Mouse (Mus musculus): ENCODE measurements around the gene Gpr132. TPM values are rescaled to one million over a fixed set of nuclear protein-coding genes. Genes with fewer than 3 reads are reported as not detected.
A peak's percentile ranks its signal among the peaks of the same experiment; 100 is the strongest.
"Not testable (repeated sequence)": the region's sequence is repeated elsewhere in the genome, so short reads cannot be mapped to it uniquely, and the experiment has no call there.

Gpr132 gene
- polyA plus RNA-seq, 1 experiment from 2014 or later = 0.08 TPM

DNA sequence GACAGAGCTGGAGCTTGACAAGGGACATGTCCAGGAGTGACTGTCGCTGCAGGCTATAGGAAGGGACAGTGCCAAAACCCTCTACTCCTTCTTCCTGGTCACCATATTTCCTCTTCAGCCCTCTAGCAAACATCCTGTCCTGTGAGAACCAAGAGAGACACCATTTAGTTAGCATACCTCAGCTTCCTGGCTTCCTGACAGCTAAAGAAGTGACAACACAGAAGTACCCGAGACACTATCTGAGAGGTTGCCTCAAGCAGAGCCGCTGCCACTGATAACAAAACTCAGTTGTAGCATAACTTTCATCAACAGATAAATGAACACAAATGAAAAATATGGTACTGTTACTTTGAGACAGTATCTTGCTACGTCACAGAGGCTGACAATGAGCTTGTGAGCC lies 46.1 kb downstream of the Gpr132 start:
- no peak for DNase-seq (ENCODE audit: low spot score)
- peaks cover 99% of the 10 kb centered on the region for H3K36me3 ChIP-seq
- no peak overlapping the region for H3K27ac ChIP-seq
- no peak overlapping the region for H3K4me3 ChIP-seq
- 90% methylated on average over 4 of the region's 4 CpGs for WGBS
- H3K27me3 ChIP-seq (ENCODE audit: insufficient read depth, poor library complexity, severe bottlenecking) = no peaks in the 10 kb centered on the region
- H3K4me1 ChIP-seq (replicated peaks) = peaks cover 35% of the 10 kb centered on the region
- H3K9me3 ChIP-seq = no peaks in the 10 kb centered on the region

DNA sequence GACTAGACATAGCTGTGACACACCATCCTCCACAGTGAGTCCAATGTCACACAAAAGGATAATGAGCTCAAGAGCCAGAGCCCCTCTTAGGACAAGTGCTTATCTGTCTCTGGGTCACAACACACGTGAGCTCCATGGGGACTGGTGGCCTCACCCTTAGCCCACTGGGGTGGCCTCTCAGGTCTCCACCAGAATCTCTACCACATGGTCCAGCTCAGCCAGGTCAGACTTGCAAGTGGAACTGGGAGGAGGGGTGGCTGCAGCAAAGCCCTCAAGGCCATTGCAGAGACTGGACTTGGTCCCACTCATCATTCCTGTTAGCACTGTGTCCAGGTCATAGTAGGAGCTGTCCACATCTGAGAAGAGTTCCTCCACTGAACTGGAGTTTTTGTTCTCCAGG lies 46.8 kb downstream of the Gpr132 start:
- Histone ChIP-seq H3K9me3 (no peaks in the 10 kb centered on the region), H3K27me3 (ENCODE audit: insufficient read depth, poor library complexity, severe bottlenecking) (no peaks in the 10 kb centered on the region), H3K36me3 (peaks cover 99% of the 10 kb centered on the region), H3K27ac (no peak overlapping the region), H3K4me1 (replicated peaks) (peaks cover 27% of the 10 kb centered on the region), H3K4me3 (no peak overlapping the region)
- 84% methylated on average over 1 of the region's 1 CpGs for WGBS
- DNase-seq (ENCODE audit: low spot score) = no peak

DNA sequence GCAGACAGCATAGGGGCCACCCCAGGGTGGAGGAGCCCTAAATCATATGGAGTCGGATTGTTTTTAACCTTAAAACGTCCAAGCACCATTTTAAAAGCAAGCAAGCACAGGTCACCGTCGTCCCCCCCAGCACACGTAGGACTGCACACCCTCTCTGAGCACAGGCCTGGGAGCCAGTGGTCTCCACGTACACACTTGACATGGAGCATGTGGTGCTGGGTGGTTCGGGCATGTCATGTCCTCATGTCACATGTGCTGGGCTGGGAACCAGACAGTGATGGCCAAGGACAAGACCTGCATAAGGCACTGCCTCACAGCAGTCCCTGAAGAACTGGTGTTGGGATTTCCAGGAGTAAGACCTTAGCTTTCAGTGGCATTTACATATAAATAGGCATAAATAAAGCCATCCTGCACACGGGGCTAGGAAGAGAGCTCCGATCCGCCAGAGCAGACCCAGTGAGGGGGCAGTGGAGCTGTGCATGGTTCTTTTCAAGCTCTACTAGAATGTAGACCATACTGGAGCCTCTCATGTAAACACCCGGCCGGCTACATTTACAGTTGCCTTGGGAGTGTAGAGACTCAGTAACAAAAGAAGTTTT lies 47.5 kb downstream of the Gpr132 start:
- DNase-seq (ENCODE audit: low spot score) = no peak
- 85% methylated on average over 12 of the region's 12 CpGs for whole genome bisulfite sequencing
- H3K27me3 ChIP-seq (ENCODE audit: insufficient read depth, poor library complexity, severe bottlenecking) = no peaks in the 10 kb centered on the region
- H3K4me3 ChIP-seq = no peak overlapping the region
- H3K27ac ChIP-seq = no peak overlapping the region
- peaks cover 20% of the 10 kb centered on the region for H3K4me1 ChIP-seq (replicated peaks)
- H3K36me3 ChIP-seq = peaks cover 99% of the 10 kb centered on the region
- H3K9me3 ChIP-seq = no peaks in the 10 kb centered on the region

DNA sequence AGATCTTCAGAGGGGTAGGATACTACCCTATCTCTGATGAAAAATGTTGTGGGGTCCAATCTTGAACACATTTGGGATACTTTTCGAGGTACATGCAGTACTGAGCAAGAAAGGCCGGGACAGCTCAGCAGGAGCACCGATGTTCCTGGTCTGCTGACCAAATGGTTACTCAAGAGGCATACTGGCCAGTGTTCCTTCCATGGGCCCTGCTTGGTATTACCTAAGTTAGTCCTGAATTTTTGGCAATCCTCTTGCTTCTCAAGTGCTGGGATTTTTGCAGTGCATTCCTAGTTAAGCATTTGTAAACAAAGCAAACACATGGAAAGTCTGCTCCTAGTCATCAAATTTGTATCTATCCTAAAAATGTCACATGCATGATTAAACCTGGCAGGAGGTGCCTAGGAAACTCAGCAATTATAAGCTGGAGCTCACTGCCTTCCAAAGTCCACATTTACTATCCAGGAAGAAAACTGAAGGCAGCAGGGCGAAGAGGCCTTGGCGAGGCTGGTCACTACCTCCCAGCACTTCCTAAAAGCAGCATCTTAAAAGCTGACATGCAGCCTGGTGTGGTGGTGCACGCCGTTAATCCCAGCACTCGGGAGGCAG lies 48.9 kb downstream of the Gpr132 start:
- Histone ChIP-seq H3K36me3 (peaks cover 99% of the 10 kb centered on the region), H3K4me3 (no peak overlapping the region), H3K9me3 (no peaks in the 10 kb centered on the region), H3K4me1 (replicated peaks) (peaks cover 16% of the 10 kb centered on the region), H3K27me3 (ENCODE audit: insufficient read depth, poor library complexity, severe bottlenecking) (no peaks in the 10 kb centered on the region), H3K27ac (no peak overlapping the region)
- 94% methylated on average over 8 of the region's 8 CpGs for WGBS
- DNase-seq (ENCODE audit: low spot score) = no peak

DNA sequence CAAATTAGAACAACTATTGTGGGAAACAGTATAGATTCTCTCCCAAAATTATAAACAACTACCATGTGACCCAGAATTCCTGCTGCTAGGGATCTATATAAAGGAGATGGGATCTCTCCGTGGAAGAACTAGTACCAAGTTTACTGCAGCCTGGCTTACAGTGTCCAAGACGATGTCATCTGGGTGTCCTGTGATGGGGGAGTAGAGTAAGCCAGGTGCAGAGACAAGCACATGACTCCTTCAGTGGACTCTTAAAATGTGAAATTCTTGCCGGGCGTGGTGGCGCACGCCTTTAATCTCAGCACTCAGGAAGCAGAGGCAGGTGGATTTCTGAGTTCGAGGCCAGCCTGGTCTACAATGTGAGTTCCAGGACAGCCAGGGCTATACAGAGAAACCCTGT lies 51.2 kb downstream of the Gpr132 start:
- DNase-seq (ENCODE audit: low spot score); H3K27ac ChIP-seq; H3K27me3 ChIP-seq (ENCODE audit: insufficient read depth, poor library complexity, severe bottlenecking); H3K9me3 ChIP-seq; H3K4me1 ChIP-seq (replicated peaks); H3K4me3 ChIP-seq: not testable (repeated sequence)
- 82% methylated on average over 7 of the region's 7 CpGs for WGBS
- peaks cover 99% of the 10 kb centered on the region for H3K36me3 ChIP-seq

DNA sequence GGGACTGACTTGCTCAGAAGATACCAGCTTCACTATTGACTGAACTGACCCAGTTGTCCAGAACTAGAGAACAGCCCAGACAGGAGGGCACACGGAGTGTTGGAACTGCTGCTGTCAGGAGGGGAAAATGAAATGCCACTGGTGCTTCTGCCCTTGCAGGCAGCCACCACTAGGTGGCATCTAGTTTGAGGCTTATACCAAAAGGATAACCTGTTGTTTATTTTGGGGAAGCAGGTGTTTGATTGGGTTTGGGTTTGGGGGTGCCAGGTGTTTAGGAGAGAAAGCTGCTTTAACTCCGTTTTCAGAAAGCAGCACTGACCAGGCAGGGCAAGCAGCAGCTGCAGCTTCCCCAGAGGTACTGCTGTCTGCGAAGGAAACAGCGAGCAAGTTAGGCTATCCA lies 51.7 kb downstream of the Gpr132 start:
- Histone ChIP-seq H3K27ac (no peak overlapping the region), H3K9me3 (no peaks in the 10 kb centered on the region)
- peak; percentile 57 for DNase-seq (ENCODE audit: low spot score)

DNA sequence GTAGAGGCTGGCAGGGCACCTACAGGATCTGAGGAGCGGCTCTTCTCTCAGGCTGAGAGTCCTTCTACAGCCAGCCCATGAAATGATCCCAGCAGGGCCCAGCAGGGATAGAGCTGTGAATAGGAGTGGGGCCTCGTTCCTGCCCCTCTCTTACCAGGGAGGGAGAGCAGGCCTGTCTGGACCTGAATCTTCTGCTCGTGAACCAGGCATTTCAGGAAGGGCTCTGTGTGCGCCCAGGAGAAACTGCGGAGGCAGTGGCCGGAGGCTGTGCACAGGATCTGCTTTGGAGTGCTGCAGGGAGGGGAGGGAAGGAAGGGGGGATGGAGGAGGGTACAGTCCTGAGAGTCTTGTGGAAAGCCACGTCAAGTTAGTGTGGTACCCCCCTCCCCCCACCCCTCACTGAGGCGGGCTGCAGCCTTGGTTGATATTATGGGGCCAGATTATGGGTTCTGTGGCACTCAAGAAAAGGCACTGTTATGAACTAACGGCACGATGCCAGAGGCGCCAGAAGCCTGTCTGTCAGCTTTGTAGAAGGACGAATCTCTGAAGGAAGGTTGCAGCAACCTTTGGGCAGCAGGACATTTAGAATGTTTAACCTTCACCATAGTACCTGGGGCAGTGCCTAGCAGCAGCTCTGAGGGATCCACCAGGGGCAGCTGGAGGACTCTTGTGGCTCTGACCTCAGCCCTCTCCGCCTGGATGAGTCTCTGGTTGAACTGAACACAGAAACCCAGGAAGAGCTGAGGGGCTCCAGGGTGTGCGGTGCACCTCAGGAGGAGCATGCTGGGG lies 53.2 kb downstream of the Gpr132 start:
- Histone ChIP-seq H3K27me3 (ENCODE audit: insufficient read depth, poor library complexity, severe bottlenecking) (peaks cover 8% of the 10 kb centered on the region; the same call in 1 of the 2 replicates), H3K27ac (no peak overlapping the region), H3K4me3 (no peak overlapping the region), H3K36me3 (peaks cover 87% of the 10 kb centered on the region), H3K4me1 (replicated peaks) (peaks cover 10% of the 10 kb centered on the region), H3K9me3 (no peaks in the 10 kb centered on the region)
- WGBS = 79% methylated on average over 14 of the region's 14 CpGs
- no peak for DNase-seq (ENCODE audit: low spot score)

More for the DNA sequence above, 51.7 kb downstream of the Gpr132 start:
- WGBS = 57% methylated on average over 4 of the region's 4 CpGs
- H3K36me3 ChIP-seq = peaks cover 99% of the 10 kb centered on the region
- peaks cover 4% of the 10 kb centered on the region; the same call in 1 of the 2 replicates for H3K4me1 ChIP-seq (replicated peaks)
- no peaks in the 10 kb centered on the region for H3K27me3 ChIP-seq (ENCODE audit: insufficient read depth, poor library complexity, severe bottlenecking)
- no peak overlapping the region for H3K4me3 ChIP-seq

DNA sequence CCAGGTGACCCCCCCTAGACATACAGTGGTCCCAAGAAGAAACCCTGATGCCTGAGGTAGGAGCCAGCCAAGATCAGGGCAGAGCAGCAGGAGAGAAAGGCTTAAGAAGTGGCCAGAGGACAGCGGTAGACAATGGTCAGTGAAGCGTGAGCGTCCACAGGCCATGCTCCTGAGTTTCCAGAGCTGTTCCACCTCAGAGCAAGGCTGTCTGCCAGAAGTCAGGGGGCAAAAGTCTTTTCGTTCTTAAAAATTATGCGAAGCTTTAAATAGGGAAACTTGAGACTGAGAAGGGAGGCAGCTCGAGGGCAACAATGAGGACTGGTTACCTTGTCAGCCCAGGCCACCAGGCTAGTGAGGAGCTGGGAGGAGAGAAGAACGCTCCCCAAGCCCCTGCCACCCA lies 54.7 kb downstream of the Gpr132 start:
- no peak for DNase-seq (ENCODE audit: low spot score)
- Histone ChIP-seq H3K36me3 (peaks cover 72% of the 10 kb centered on the region), H3K4me1 (replicated peaks) (peaks cover 24% of the 10 kb centered on the region), H3K4me3 (no peak overlapping the region), H3K9me3 (no peaks in the 10 kb centered on the region), H3K27me3 (ENCODE audit: insufficient read depth, poor library complexity, severe bottlenecking) (peaks cover 8% of the 10 kb centered on the region; the same call in 1 of the 2 replicates), H3K27ac (no peak overlapping the region)
- WGBS = 87% methylated on average over 7 of the region's 7 CpGs

DNA sequence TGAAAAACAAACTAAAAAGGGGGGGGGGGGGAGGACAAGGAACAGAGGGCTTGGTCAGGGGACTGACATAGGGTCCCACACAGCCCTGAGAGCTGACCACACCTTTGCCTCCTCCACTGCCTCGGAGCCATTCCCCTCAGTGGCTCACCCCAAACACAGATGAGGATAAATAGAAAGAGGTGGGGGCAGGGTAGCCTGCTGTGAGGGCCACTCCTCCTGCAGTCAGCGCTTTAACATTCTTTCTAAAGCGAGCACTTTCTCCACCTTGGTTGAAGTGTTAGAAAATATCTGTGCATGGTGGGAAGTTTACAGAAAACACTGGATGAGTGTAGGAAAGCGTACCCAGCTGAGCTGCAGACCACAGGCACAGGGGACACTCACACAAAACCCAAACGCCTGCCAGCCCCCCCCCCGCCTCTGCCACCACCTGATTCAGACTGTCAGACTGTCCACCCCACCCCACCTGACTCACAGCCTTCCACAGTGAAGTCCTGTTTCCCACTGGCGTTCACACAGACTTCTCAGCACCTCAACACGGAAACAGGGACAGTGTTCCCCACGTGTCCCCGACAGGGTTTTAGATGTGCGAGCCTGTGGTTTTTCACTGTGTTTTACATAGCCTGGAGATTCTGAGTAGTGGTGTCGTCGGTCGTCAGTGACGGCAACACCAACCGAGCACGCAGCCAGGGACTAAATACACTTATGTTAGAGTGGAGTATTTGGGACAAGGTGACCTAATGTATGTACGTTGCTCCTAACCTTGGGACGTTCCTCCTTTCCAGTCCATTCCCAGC lies 57.7 kb downstream of the Gpr132 start:
- H3K36me3 ChIP-seq = peaks cover 41% of the 10 kb centered on the region
- peaks cover 28% of the 10 kb centered on the region for H3K4me1 ChIP-seq (replicated peaks)
- no peak for DNase-seq (ENCODE audit: low spot score)
- H3K9me3 ChIP-seq = no peaks in the 10 kb centered on the region
- H3K4me3 ChIP-seq = peak overlapping the region; percentile 70
- WGBS = 64% methylated on average over 19 of the region's 19 CpGs
- H3K27ac ChIP-seq = no peak overlapping the region
- H3K27me3 ChIP-seq (ENCODE audit: insufficient read depth, poor library complexity, severe bottlenecking) = peaks cover 14% of the 10 kb centered on the region

DNA sequence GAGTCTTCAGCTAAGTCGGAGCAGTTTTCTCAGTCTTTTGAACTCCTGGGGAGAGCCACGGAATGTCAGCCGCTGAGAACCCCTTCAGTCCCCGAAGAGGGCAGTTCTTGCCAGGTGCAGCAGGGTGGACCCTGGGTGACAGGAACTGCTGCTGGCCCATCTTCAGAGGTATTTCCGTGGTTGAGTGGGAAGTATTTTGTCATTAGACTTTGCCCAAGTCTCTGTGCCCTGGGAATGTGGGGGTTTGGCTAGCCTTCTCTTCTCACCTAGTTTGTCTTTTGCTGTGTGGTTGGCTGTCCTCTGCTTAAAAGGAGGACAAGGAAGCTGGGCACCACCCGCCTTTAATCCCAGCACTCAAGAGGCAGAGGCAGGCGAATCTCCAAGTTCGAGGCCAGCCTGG lies 58.4 kb downstream of the Gpr132 start:
- 24% methylated on average over 8 of the region's 8 CpGs for WGBS
- H3K9me3 ChIP-seq = no peaks in the 10 kb centered on the region
- peak overlapping the region; percentile 82; the same call in 1 of the 2 replicates for H3K27ac ChIP-seq
- no peak for DNase-seq (ENCODE audit: low spot score)
- peaks cover 28% of the 10 kb centered on the region for H3K4me1 ChIP-seq (replicated peaks)
- H3K36me3 ChIP-seq = peaks cover 35% of the 10 kb centered on the region
- peaks cover 21% of the 10 kb centered on the region for H3K27me3 ChIP-seq (ENCODE audit: insufficient read depth, poor library complexity, severe bottlenecking)
- H3K4me3 ChIP-seq = peak overlapping the region; percentile 70

DNA sequence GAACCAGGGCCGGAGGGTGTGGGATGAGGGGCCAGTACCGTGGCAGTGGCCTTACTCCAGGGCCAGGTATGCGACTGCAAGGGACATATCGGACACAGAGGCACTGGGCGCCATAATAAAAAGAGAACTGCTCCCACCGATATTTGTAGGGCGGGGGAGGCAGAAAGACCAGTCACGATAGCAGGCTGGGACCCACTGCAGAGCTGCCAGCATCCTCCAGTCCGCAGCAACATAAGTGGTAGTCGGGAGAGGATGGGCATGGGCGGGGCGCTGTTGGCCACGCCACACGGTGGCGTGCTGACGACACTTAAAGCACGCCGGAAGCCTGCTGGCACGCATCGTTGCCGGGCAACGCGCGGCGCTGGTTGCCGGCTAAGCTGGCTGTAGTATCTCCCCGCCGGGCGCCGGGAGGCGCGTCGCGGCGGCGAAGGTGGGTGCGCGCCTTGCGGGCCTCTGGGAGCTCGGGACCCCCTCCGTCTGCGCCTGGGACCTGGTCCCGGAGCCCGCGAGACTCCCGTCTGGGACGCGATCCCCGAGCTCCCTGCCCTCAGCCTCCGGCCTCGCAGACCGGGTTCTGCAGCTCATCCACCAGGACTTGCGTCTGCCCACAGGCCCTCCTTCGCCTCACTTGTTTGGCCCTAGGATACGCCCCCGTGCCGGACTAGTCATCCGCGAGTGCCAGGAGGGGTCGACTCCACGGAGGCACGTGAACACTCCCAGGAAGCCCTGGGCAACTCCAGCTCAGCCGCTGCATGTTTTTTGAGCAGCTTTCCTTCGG lies 59.3 kb downstream of the Gpr132 start, which contains the start of gene Clba1:
Gene Clba1, plus strand, starts transcription at position 351 of the 778 bp plus-strand sequence.
- peaks cover 30% of the 10 kb centered on the region for H3K4me1 ChIP-seq (replicated peaks)
- 1% methylated on average over 64 of the region's 64 CpGs for WGBS
- peak within 1 kb of the TSS; percentile 82 for H3K27ac ChIP-seq
- H3K36me3 ChIP-seq = peaks cover 26% of the 10 kb centered on the region
- H3K9me3 ChIP-seq = no peaks in the 10 kb centered on the region
- peaks cover 29% of the 10 kb centered on the region for H3K27me3 ChIP-seq (ENCODE audit: insufficient read depth, poor library complexity, severe bottlenecking)
- peak; percentile 93 for DNase-seq (ENCODE audit: low spot score)
- peak within 1 kb of the TSS; percentile 70 for H3K4me3 ChIP-seq

DNA sequence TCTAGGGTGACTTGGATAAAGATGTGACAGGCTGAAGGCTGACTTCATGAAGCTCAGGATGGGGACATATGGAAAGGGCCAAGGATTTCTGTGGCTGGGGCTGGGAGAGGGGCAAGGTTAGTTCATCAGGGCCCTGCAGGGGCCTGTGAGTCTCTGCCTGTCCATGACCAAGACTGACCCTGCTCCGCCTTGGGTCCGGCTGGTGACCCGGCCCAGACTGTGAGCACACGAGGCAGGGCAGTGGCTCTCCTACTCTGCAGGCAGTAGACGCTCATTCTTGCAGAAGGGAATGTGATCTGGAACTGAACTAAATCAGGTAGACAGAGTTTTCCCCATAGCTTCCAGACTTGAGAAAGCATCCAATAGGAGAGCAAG lies 59.8 kb downstream of the Gpr132 start:
- Histone ChIP-seq H3K27ac (peak overlapping the region; percentile 82), H3K27me3 (ENCODE audit: insufficient read depth, poor library complexity, severe bottlenecking) (peaks cover 35% of the 10 kb centered on the region), H3K4me1 (replicated peaks) (peaks cover 36% of the 10 kb centered on the region), H3K4me3 (peak overlapping the region; percentile 70), H3K9me3 (no peaks in the 10 kb centered on the region), H3K36me3 (peaks cover 21% of the 10 kb centered on the region)
- 65% methylated on average over 5 of the region's 5 CpGs for WGBS
- DNase-seq (ENCODE audit: low spot score) = no peak
